Comparison of ENCODE assay signal across 12 mouse cellular contexts in the genomic region with DNA sequence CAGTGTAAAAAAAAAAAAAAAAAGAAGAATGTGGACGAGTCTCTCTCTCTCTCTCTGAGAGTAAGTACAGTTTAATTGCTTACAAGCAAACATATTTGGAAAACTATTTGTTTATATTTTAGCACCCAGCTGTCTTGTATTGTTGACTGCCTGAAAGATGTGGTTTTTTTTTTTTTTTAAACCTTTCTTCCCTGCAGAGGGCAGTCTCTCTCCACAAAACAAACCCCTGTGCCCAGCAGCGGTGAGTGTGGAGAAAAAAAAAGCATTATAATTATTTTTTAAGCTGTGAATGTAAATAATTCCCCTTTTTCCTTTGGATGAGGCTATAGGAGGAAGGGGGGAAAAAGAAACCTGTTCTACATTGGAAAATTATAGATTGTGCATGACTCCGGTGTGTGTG.
A peak's percentile ranks its signal among the peaks of the same experiment; 100 is the strongest.
DNase-seq lines count a peak whose midpoint lies in the region; ATAC-seq and TF ChIP-seq lines count a peak whose summit lies in the region.
"Had no signal": no experiment of that assay in that cellular context is flagged by ENCODE, and none has a peak within 500 bp of the region (broad histone marks: within the 10 kb centered on the region; RNA-seq: fewer than 3 reads in every experiment).

No protein-coding gene starts in this region.

- no peak overlapping the region for H3K9ac ChIP-seq in forebrain, embryonic 13.5 days
- no peak overlapping the region for H3K9ac ChIP-seq in forebrain, embryonic 15.5 days (replicated peaks)
- no peak overlapping the region for H3K9ac ChIP-seq in limb, embryonic 12.5 days (replicated peaks)
- no peak overlapping the region for H3K9ac ChIP-seq in ES-E14 (ENCODE audit: insufficient read depth, low read depth, low read length, poor library complexity, severe bottlenecking)
- H3K9ac ChIP-seq in embryonic facial prominence, embryonic 14.5 days (ENCODE audit: low read depth, low read length): no peak overlapping the region
- H3K9ac ChIP-seq: liver, embryonic 13.5 days had no signal

- DNase-seq in limb, embryonic 10.5 days (ENCODE audit: low spot score): no peak
- DNase-seq in ES-E14 (ENCODE audit: low read depth, low spot score): no peak
- peak; percentile 36 for DNase-seq in embryonic facial prominence, embryonic 14.5 days (ENCODE audit: low spot score)
- DNase-seq in gastrocnemius, adult 8-10 months (ENCODE audit: low spot score in 2 of 2): no peak
- DNase-seq: adrenal gland, adult 8-10 months; cerebellum, postnatal 36 days; liver, embryonic 13.5 days had no signal

- peaks cover 14% of the 10 kb centered on the region; the same call in 1 of the 2 replicates for H3K27me3 ChIP-seq in forebrain, embryonic 13.5 days
- peaks cover 17% of the 10 kb centered on the region; the same call in 1 of the 2 replicates for H3K27me3 ChIP-seq in forebrain, embryonic 15.5 days
- no peaks in the 10 kb centered on the region for H3K27me3 ChIP-seq in limb, embryonic 12.5 days
- H3K27me3 ChIP-seq in limb, embryonic 10.5 days (ENCODE audit: low read depth, poor library complexity, severe bottlenecking): no peaks in the 10 kb centered on the region
- no peaks in the 10 kb centered on the region for H3K27me3 ChIP-seq in embryonic facial prominence, embryonic 14.5 days (replicated peaks; ENCODE audit: control insufficient read depth, insufficient read depth, low read length)
- H3K27me3 ChIP-seq: liver, embryonic 13.5 days had no signal

- no peaks in the 10 kb centered on the region for H3K9me3 ChIP-seq in forebrain, embryonic 13.5 days (replicated peaks)
- H3K9me3 ChIP-seq in forebrain, embryonic 15.5 days: no peaks in the 10 kb centered on the region
- no peaks in the 10 kb centered on the region for H3K9me3 ChIP-seq in limb, embryonic 12.5 days
- no peaks in the 10 kb centered on the region for H3K9me3 ChIP-seq in limb, embryonic 10.5 days (replicated peaks)
- no peaks in the 10 kb centered on the region for H3K9me3 ChIP-seq in ES-E14 (ENCODE audit: control insufficient read depth, insufficient read depth, low read depth, low read length)
- no peaks in the 10 kb centered on the region for H3K9me3 ChIP-seq in embryonic facial prominence, embryonic 14.5 days (ENCODE audit: control insufficient read depth, low read length)
- H3K9me3 ChIP-seq: heart, embryonic 10.5 days; liver, embryonic 13.5 days had no signal

- peaks cover 13% of the 10 kb centered on the region for H3K4me1 ChIP-seq in forebrain, embryonic 13.5 days
- H3K4me1 ChIP-seq in forebrain, embryonic 15.5 days: peaks cover 6% of the 10 kb centered on the region
- peaks cover 41% of the 10 kb centered on the region for H3K4me1 ChIP-seq in limb, embryonic 12.5 days (replicated peaks)
- H3K4me1 ChIP-seq in limb, embryonic 10.5 days: peaks cover 41% of the 10 kb centered on the region
- peaks cover 0 to under 1% of the 10 kb centered on the region in 2 experiments; a peak in 1 of 4 replicates for H3K4me1 ChIP-seq in ES-E14 (ENCODE audit: control insufficient read depth in 2 of 2, insufficient read depth in 2 of 2, low read length in 2 of 2, poor library complexity in 1 of 2)
- H3K4me1 ChIP-seq in embryonic facial prominence, embryonic 14.5 days (ENCODE audit: control insufficient read depth, insufficient read depth, low read length): peaks cover 3% of the 10 kb centered on the region; the same call in 1 of the 2 replicates
- H3K4me1 ChIP-seq: liver, embryonic 13.5 days had no signal

- H3K4me2 ChIP-seq in forebrain, embryonic 13.5 days: no peak overlapping the region
- H3K4me2 ChIP-seq in forebrain, embryonic 15.5 days (replicated peaks): no peak overlapping the region
- H3K4me2 ChIP-seq in limb, embryonic 12.5 days: no peak overlapping the region
- H3K4me2 ChIP-seq in embryonic facial prominence, embryonic 14.5 days (ENCODE audit: low read depth, low read length): no peak overlapping the region
- H3K4me2 ChIP-seq: liver, embryonic 13.5 days had no signal

- WGBS in forebrain, embryonic 13.5 days: 21% methylated on average over 3 of the region's 3 CpGs
- 25% methylated on average over 3 of the region's 3 CpGs for WGBS in forebrain, embryonic 15.5 days
- WGBS in limb, embryonic 12.5 days: 25% methylated on average over 3 of the region's 3 CpGs
- 37% methylated on average over 3 of the region's 3 CpGs for WGBS in limb, embryonic 10.5 days
- 23% methylated on average over 3 of the region's 3 CpGs for WGBS in embryonic facial prominence, embryonic 14.5 days

- in situ Hi-C loops in ES-E14 (cut with MboI; ENCODE audit: low sequenced_read_pairs in 2 of 2, unreplicated experiment in 2 of 2): loop anchor here in 1 of 2 experiments (10.0 kb wide), 1 partner anchor 289 kb away; no protein-coding TSS in a partner anchor

- ATAC-seq in forebrain, embryonic 13.5 days: no peak
- no peak for ATAC-seq in forebrain, embryonic 15.5 days (replicated peaks)
- no peak for ATAC-seq in limb, embryonic 12.5 days (ENCODE audit: insufficient number of reproducible peaks, insufficient read depth, low FRiP score, low TSS enrichment, low read depth)
- ATAC-seq in embryonic facial prominence, embryonic 14.5 days (ENCODE audit: low read depth): no peak
- ATAC-seq in megakaryocyte-erythroid progenitor cell, adult 5-6 weeks (replicated peaks; ENCODE audit: low FRiP score, low TSS enrichment, poor library complexity, severe bottlenecking): no peak

- no peak overlapping the region for H3K4me3 ChIP-seq in forebrain, embryonic 13.5 days
- no peak overlapping the region for H3K4me3 ChIP-seq in forebrain, embryonic 15.5 days
- H3K4me3 ChIP-seq in limb, embryonic 12.5 days (replicated peaks): no peak overlapping the region
- H3K4me3 ChIP-seq in limb, embryonic 10.5 days: no peak overlapping the region
- no peak overlapping the region for H3K4me3 ChIP-seq in ES-E14 (ENCODE audit: insufficient read depth in 1 of 2, low read depth in 1 of 2, low read length in 2 of 2, poor library complexity in 1 of 2, severe bottlenecking in 1 of 2)
- H3K4me3 ChIP-seq in embryonic facial prominence, embryonic 14.5 days (ENCODE audit: low read depth, low read length): no peak overlapping the region
- H3K4me3 ChIP-seq: heart, embryonic 10.5 days; liver, embryonic 13.5 days had no signal

- H3K27ac ChIP-seq in forebrain, embryonic 13.5 days: peak overlapping the region; percentile 35; the same call in 1 of the 2 replicates
- H3K27ac ChIP-seq in forebrain, embryonic 15.5 days (replicated peaks): no peak overlapping the region
- H3K27ac ChIP-seq in limb, embryonic 12.5 days: peak overlapping the region; percentile 41; the same call in 1 of the 2 replicates
- no peak overlapping the region; the same call in 1 of the 2 replicates for H3K27ac ChIP-seq in limb, embryonic 10.5 days
- no peak overlapping the region for H3K27ac ChIP-seq in ES-E14 (ENCODE audit: insufficient read depth, low read depth, low read length, poor library complexity, severe bottlenecking)
- H3K27ac ChIP-seq in embryonic facial prominence, embryonic 14.5 days (replicated peaks; ENCODE audit: low read depth, low read length): peak overlapping the region; percentile 8; the same call in 1 of the 2 replicates
- H3K27ac ChIP-seq: heart, embryonic 10.5 days; liver, embryonic 13.5 days had no signal

- no peaks in the 10 kb centered on the region for H3K36me3 ChIP-seq in forebrain, embryonic 13.5 days (ENCODE audit: poor library complexity, severe bottlenecking)
- H3K36me3 ChIP-seq in forebrain, embryonic 15.5 days: no peaks in the 10 kb centered on the region
- no peaks in the 10 kb centered on the region for H3K36me3 ChIP-seq in limb, embryonic 12.5 days
- H3K36me3 ChIP-seq in limb, embryonic 10.5 days: no peaks in the 10 kb centered on the region
- H3K36me3 ChIP-seq in ES-E14 (ENCODE audit: control insufficient read depth, insufficient read depth, low read length, poor library complexity, severe bottlenecking): no peaks in the 10 kb centered on the region
- no peaks in the 10 kb centered on the region for H3K36me3 ChIP-seq in embryonic facial prominence, embryonic 14.5 days (ENCODE audit: control insufficient read depth, insufficient read depth, low read length)
- H3K36me3 ChIP-seq: heart, embryonic 10.5 days; liver, embryonic 13.5 days had no signal

TF ChIP-seq in ES-E14, 5 proteins besides CTCF, POLR2A, EP300 and RAD21:
- TF ChIP-seq ZC3H11A (IDR thresholded peaks at IDR 0.05; ENCODE audit: borderline replicate concordance, low read depth, low read length): 0 out of 2 replicates have a peak, but pooled peaks have one; percentile 27
- TF ChIP-seq ZNF384 (IDR thresholded peaks at IDR 0.05; ENCODE audit: low read depth, low read length): peak; percentile 98
- TF ChIP-seq CHD2 (IDR thresholded peaks at IDR 0.05; ENCODE audit: low read depth, low read length): no peak
- TF ChIP-seq HCFC1 (IDR thresholded peaks at IDR 0.05; ENCODE audit: borderline replicate concordance, insufficient read depth, low read length): no peak
- no peak for TF ChIP-seq MAFK (IDR thresholded peaks at IDR 0.05; ENCODE audit: insufficient read depth, low read depth, low read length)

Comparison
In these comparisons a context has a peak if more than half of its experiments do, and no peak if none do; other contexts are left out.
1. H3K27ac ChIP-seq: peak in forebrain, embryonic 13.5 days (single experiment), limb, embryonic 12.5 days (single experiment) and embryonic facial prominence, embryonic 14.5 days (single experiment); none in forebrain, embryonic 15.5 days (single experiment), limb, embryonic 10.5 days (single experiment) and ES-E14 (single experiment).